Mouse (Mus musculus) midbrain, embryonic 12.5 days (tissue): ENCODE data around the gene Olfr971. TPM values are rescaled to one million over a fixed set of nuclear protein-coding genes. Genes with fewer than 3 reads are reported as not detected.
"Not testable (repeated sequence)": the region's sequence is repeated elsewhere in the genome, so short reads cannot be mapped to it uniquely, and the experiment has no call there.

ENCODE experiments used
- ATAC-seq: fragments of 200-750 bp; cut with Nextera tagmentation; 2 replicates; pipeline ENCODE4 v1.8.0; 2017; ENCODE audit warnings: low read depth, moderate TSS enrichment, moderate library complexity; ENCODE audit not compliant: low FRiP score
- H3K27ac ChIP-seq: fragments of 300-500 bp; sonication (generic); replicated peaks from 2 replicates; pipeline ENCODE4 v1.5.1; 2016; ENCODE audit warnings: mild to moderate bottlenecking
- H3K27me3 ChIP-seq: fragments of 300-500 bp; sonication (generic); 2 replicates; pipeline ENCODE4 v1.6.1; 2016; ENCODE audit warnings: mild to moderate bottlenecking
- H3K36me3 ChIP-seq: fragments of 300-500 bp; sonication (generic); 2 replicates; pipeline ENCODE4 v1.6.1; 2016
- H3K4me1 ChIP-seq: fragments of 300-500 bp; sonication (generic); 2 replicates; pipeline ENCODE4 v1.6.1; 2016
- H3K4me2 ChIP-seq: fragments of 300-500 bp; sonication (generic); replicated peaks from 2 replicates; pipeline ENCODE4 v1.6.1; 2016; ENCODE audit warnings: mild to moderate bottlenecking, moderate library complexity
- H3K4me3 ChIP-seq: fragments of 300-500 bp; sonication (generic); 2 replicates; pipeline ENCODE4 v1.5.1; 2016; ENCODE audit warnings: mild to moderate bottlenecking
- H3K9ac ChIP-seq: fragments of 300-500 bp; sonication (generic); replicated peaks from 2 replicates; pipeline ENCODE4 v1.6.1; 2016; ENCODE audit warnings: mild to moderate bottlenecking, moderate library complexity
- H3K9me3 ChIP-seq: fragments of 300-500 bp; sonication (generic); 2 replicates; pipeline ENCODE4 v1.6.1; 2016; ENCODE audit warnings: mild to moderate bottlenecking
- WGBS: fragments of 180-500 bp; shearing (Covaris S2); methylation state at CpG from one replicate; pipeline ENCODE4 v1.1.7; 2016; 5-methylcytosine and 5-hydroxymethylcytosine counted together
- polyA plus RNA-seq: library from polyadenylated mRNA; unstranded; fragments of >200 nt; fragmentation: Nextera tagmentation; extraction: Ambion mirVana; gene quantifications from 2 replicates; pipeline ENCODE4 v1.2.1, GENCODE M21; 2016

Olfr971 gene
- not detected in 2 replicates for polyA plus RNA-seq

- WGBS: 94% methylated on average over 2 of the region's 2 CpGs
- H3K4me1 ChIP-seq, ATAC-seq: not testable (repeated sequence)
Measured at GRCm38 (mm10) chr9:39836576-39836975, at the start of gene Olfr971. Gene Olfr971, plus strand, starts transcription at chr9:39836876.

GRCm38 (mm10) chr9:39790558-39790957 is 46.1 kb upstream of the Olfr971 start, which contains the start of gene Olfr969:
Gene Olfr969, plus strand, starts transcription at chr9:39790945.
- Histone ChIP-seq H3K9ac (no peak within 1 kb of the TSS), H3K27me3 (no peaks in the 10 kb centered on the region), H3K9me3 (no peaks in the 10 kb centered on the region), H3K4me3 (no peak within 1 kb of the TSS), H3K36me3 (no peaks in the 10 kb centered on the region), H3K4me1 (no peaks in the 10 kb centered on the region), H3K4me2 (no peak within 1 kb of the TSS), H3K27ac (no peak within 1 kb of the TSS)
- 78% methylated on average over 2 of the region's 2 CpGs for WGBS
- no peak for ATAC-seq

More at GRCm38 (mm10) chr9:39836576-39836975, at the start of gene Olfr971:
- H3K27me3 ChIP-seq, H3K4me2 ChIP-seq, H3K27ac ChIP-seq, H3K36me3 ChIP-seq, H3K9me3 ChIP-seq, H3K4me3 ChIP-seq, H3K9ac ChIP-seq: not testable (repeated sequence)

GRCm38 (mm10) chr9:39808560-39808959 is 28.1 kb upstream of the Olfr971 start, which contains the start of gene Olfr970:
Gene Olfr970, plus strand, starts transcription at chr9:39808860.
- Histone ChIP-seq H3K36me3 (no peaks in the 10 kb centered on the region), H3K9ac (no peak within 1 kb of the TSS), H3K4me3 (no peak within 1 kb of the TSS), H3K9me3 (no peaks in the 10 kb centered on the region), H3K27ac (no peak within 1 kb of the TSS), H3K4me2 (no peak within 1 kb of the TSS), H3K27me3 (no peaks in the 10 kb centered on the region), H3K4me1 (no peaks in the 10 kb centered on the region)
- 77% methylated on average over 4 of the region's 4 CpGs for WGBS
- ATAC-seq: no peak

GRCm38 (mm10) chr9:39866122-39866521 is 29.4 kb downstream of the Olfr971 start, which contains the start of gene Olfr972:
Gene Olfr972, plus strand, starts transcription at chr9:39866422.
- 68% methylated on average over 2 of the region's 2 CpGs for whole genome bisulfite sequencing
- Histone ChIP-seq H3K4me2 (no peak within 1 kb of the TSS), H3K27me3 (no peaks in the 10 kb centered on the region), H3K27ac (no peak within 1 kb of the TSS), H3K4me1 (no peaks in the 10 kb centered on the region), H3K9ac (no peak within 1 kb of the TSS), H3K36me3 (no peaks in the 10 kb centered on the region), H3K4me3 (no peak within 1 kb of the TSS), H3K9me3 (no peaks in the 10 kb centered on the region)
- ATAC-seq: no peak

- ATAC-seq, H3K9me3 ChIP-seq, H3K4me3 ChIP-seq, H3K4me1 ChIP-seq, H3K27me3 ChIP-seq, H3K36me3 ChIP-seq, H3K4me2 ChIP-seq, H3K27ac ChIP-seq, H3K9ac ChIP-seq: not testable (repeated sequence)
- WGBS: 95% methylated on average over 1 of the region's 1 CpGs
Measured at GRCm38 (mm10) chr9:39871986-39872385, 35.3 kb downstream of the Olfr971 start.

GRCm38 (mm10) chr9:39877541-39878396 is 41.1 kb downstream of the Olfr971 start:
- ATAC-seq: peak; percentile 82
- not testable (repeated sequence) for H3K9ac ChIP-seq
- WGBS: no CpG with 5 or more reads among the region's 4 CpGs

More at GRCm38 (mm10) chr9:39877541-39878396, 41.1 kb downstream of the Olfr971 start:
- not testable (repeated sequence) for H3K9me3 ChIP-seq, H3K4me2 ChIP-seq, H3K36me3 ChIP-seq, H3K27me3 ChIP-seq, H3K27ac ChIP-seq, H3K4me1 ChIP-seq, H3K4me3 ChIP-seq

Other genes with a start within 250 kb of the Olfr971 start
- gene AW551984, start 232.5 kb upstream of the Olfr971 start, polyA plus RNA-seq: 23.2 and 23.6 TPM in 2 replicates
- not detected in 2 replicates for gene Olfr148, start 226.2 kb upstream of the Olfr971 start, polyA plus RNA-seq
- gene Olfr960, start 215.5 kb upstream of the Olfr971 start, polyA plus RNA-seq: not detected in 2 replicates
- gene Olfr961, start 191.8 kb upstream of the Olfr971 start, polyA plus RNA-seq: not detected in 2 replicates
- not detected in 2 replicates for gene Olfr963, start 169.7 kb upstream of the Olfr971 start, polyA plus RNA-seq
- gene Olfr149, start 129.8 kb upstream of the Olfr971 start, polyA plus RNA-seq: 0.11 TPM in 1 of 2 replicates, not detected in the other
- gene Olfr965, start 125.5 kb upstream of the Olfr971 start, polyA plus RNA-seq: not detected in 2 replicates
- gene Olfr150, start 105.9 kb upstream of the Olfr971 start, polyA plus RNA-seq: not detected in 2 replicates
- not detected in 2 replicates for gene Olfr967, start 90.6 kb upstream of the Olfr971 start, polyA plus RNA-seq
- gene Olfr968, start 53.6 kb upstream of the Olfr971 start, polyA plus RNA-seq: not detected in 2 replicates
- gene Olfr969, start 45.9 kb upstream of the Olfr971 start, polyA plus RNA-seq: not detected in 2 replicates
- not detected in 2 replicates for gene Olfr970, start 28.0 kb upstream of the Olfr971 start, polyA plus RNA-seq
- not detected in 2 replicates for gene Olfr972, start 29.5 kb downstream of the Olfr971 start, polyA plus RNA-seq
- gene Olfr229, start 70.5 kb downstream of the Olfr971 start, polyA plus RNA-seq: not detected in 2 replicates
- not detected in 2 replicates for gene Olfr974, start 100.6 kb downstream of the Olfr971 start, polyA plus RNA-seq
- gene Olfr975, start 115.2 kb downstream of the Olfr971 start, polyA plus RNA-seq: not detected in 2 replicates
- not detected in 2 replicates for gene Olfr976, start 124.3 kb downstream of the Olfr971 start, polyA plus RNA-seq
- gene Olfr978, start 155.2 kb downstream of the Olfr971 start, polyA plus RNA-seq: not detected in 2 replicates
- gene Olfr979, start 166.6 kb downstream of the Olfr971 start, polyA plus RNA-seq: not detected in 2 replicates
- gene Olfr980, start 172.7 kb downstream of the Olfr971 start, polyA plus RNA-seq: not detected in 2 replicates
- not detected in 2 replicates for gene Olfr981, start 184.6 kb downstream of the Olfr971 start, polyA plus RNA-seq
- gene Olfr982, start 237.0 kb downstream of the Olfr971 start, polyA plus RNA-seq: not detected in 2 replicates